18 mouse cellular contexts compared by ENCODE assay signal in genomic region chr1:139049075-139049474, GRCm38 (mm10).
"Had no signal": no experiment of that assay in that cellular context is flagged by ENCODE, and none has a peak within 500 bp of the region (broad histone marks: within the 10 kb centered on the region; RNA-seq: fewer than 3 reads in every experiment).

No protein-coding gene starts in this region.

- H3K9ac ChIP-seq: kidney, embryonic 15.5 days; liver, embryonic 13.5 days; lung, embryonic 15.5 days; midbrain, embryonic 13.5 days; neural tube, embryonic 13.5 days had no signal

- H3K27me3 ChIP-seq: kidney, embryonic 15.5 days; liver, embryonic 13.5 days; lung, embryonic 15.5 days; megakaryocyte, embryonic 14.5 days; midbrain, embryonic 13.5 days; neural tube, embryonic 13.5 days had no signal

- H3K4me1 ChIP-seq: kidney, embryonic 15.5 days; liver, embryonic 13.5 days; midbrain, embryonic 10.5 days had no signal

- H3K4me3 ChIP-seq: kidney, embryonic 15.5 days; liver, embryonic 13.5 days; lung, embryonic 15.5 days; midbrain, embryonic 10.5 days; midbrain, embryonic 13.5 days; myocyte; neural tube, embryonic 13.5 days had no signal

- H3K4me2 ChIP-seq: kidney, embryonic 15.5 days; liver, embryonic 13.5 days; lung, embryonic 15.5 days; midbrain, embryonic 13.5 days; neural tube, embryonic 13.5 days had no signal

- DNase-seq: kidney, adult 8-10 months; kidney, postnatal 10 days; kidney, postnatal 36 days; left cerebral cortex, postnatal 4 days; liver, embryonic 13.5 days; lung, postnatal 10 days; lung, postnatal 36 days; right cerebral cortex, postnatal 4 days; thymus, adult 2 months; thymus, postnatal 14 days had no signal

- ATAC-seq: midbrain, embryonic 13.5 days had no signal

- H3K36me3 ChIP-seq: kidney, embryonic 15.5 days; liver, embryonic 13.5 days; lung, embryonic 15.5 days; midbrain, embryonic 13.5 days; neural tube, embryonic 13.5 days had no signal

- H3K27ac ChIP-seq: kidney, embryonic 15.5 days; liver, embryonic 13.5 days; lung, embryonic 15.5 days; midbrain, embryonic 10.5 days; neural tube, embryonic 13.5 days; stomach, postnatal 0 days had no signal

- H3K9me3 ChIP-seq: kidney, embryonic 15.5 days; liver, embryonic 13.5 days; lung, embryonic 15.5 days; megakaryocyte, embryonic 14.5 days; midbrain, embryonic 10.5 days; midbrain, embryonic 13.5 days; neural tube, embryonic 13.5 days had no signal
